Mouse (Mus musculus): ENCODE results near the gene Ubxn11. TPM values are rescaled to one million over a fixed set of nuclear protein-coding genes. Genes with fewer than 3 reads are reported as not detected.

The Ubxn11 gene
- polyA plus RNA-seq, 1 experiment from 2014 or later, result 11.5 TPM

- no peak overlapping the region for H3K9ac ChIP-seq
- peaks cover 2% of the 10 kb centered on the region; the same call in 1 of the 2 replicates for H3K4me1 ChIP-seq
- no peak overlapping the region for H3K4me3 ChIP-seq
- no peaks in the 10 kb centered on the region for H3K36me3 ChIP-seq
- WGBS, result 74% methylated on average over 4 of the region's 4 CpGs
- H3K4me2 ChIP-seq (replicated peaks), result no peak overlapping the region
- no peak for ATAC-seq (ENCODE audit: insufficient number of reproducible peaks, insufficient read depth, low FRiP score, low TSS enrichment)
- H3K27ac ChIP-seq, result no peak overlapping the region
- no peaks in the 10 kb centered on the region for H3K9me3 ChIP-seq
- no peaks in the 10 kb centered on the region for H3K27me3 ChIP-seq
Measured at GRCm38 (mm10) chr4:134120916-134121315, 18.5 kb downstream of the Ubxn11 start.

DNA sequence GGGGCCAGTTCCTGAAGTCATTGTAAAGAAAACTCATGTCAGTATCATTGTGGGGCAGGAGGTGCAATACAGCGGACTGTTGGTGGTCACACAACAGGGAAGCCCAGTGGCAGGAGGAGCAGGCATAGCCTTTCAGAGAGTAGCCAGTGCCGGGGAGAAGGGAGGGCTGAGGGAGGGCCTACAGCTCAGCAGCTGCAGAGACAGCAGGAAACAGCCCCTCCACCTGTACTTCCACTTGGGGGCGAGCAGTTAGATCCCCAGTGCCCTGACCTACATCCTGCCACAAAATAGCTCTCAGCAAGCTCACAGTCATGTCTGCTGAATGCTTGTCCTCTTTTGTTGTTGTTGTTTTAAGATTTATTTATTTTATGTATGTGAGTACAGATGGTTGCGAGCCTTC is 19.2 kb downstream of the Ubxn11 start:
- Histone ChIP-seq H3K4me2 (replicated peaks) (no peak overlapping the region), H3K27ac (no peak overlapping the region), H3K9me3 (no peaks in the 10 kb centered on the region), H3K4me3 (no peak overlapping the region), H3K27me3 (no peaks in the 10 kb centered on the region), H3K4me1 (peaks cover 3% of the 10 kb centered on the region; the same call in 1 of the 2 replicates), H3K36me3 (no peaks in the 10 kb centered on the region), H3K9ac (no peak overlapping the region)
- ATAC-seq (ENCODE audit: insufficient number of reproducible peaks, insufficient read depth, low FRiP score, low TSS enrichment), result no peak
- WGBS, result 36% methylated on average over 4 of the region's 4 CpGs

GRCm38 (mm10) chr4:134122281-134122680 is 19.9 kb downstream of the Ubxn11 start:
- Histone ChIP-seq H3K27me3 (no peaks in the 10 kb centered on the region), H3K36me3 (0 out of 2 replicates have a peak, but pooled peaks cover 2% of the 10 kb centered on the region), H3K4me3 (no peak overlapping the region), H3K9me3 (no peaks in the 10 kb centered on the region), H3K4me2 (replicated peaks) (no peak overlapping the region), H3K9ac (no peak overlapping the region), H3K4me1 (peaks cover 10% of the 10 kb centered on the region), H3K27ac (no peak overlapping the region)
- no peak for ATAC-seq (ENCODE audit: insufficient number of reproducible peaks, insufficient read depth, low FRiP score, low TSS enrichment)
- 34% methylated on average over 3 of the region's 3 CpGs for WGBS

- Histone ChIP-seq H3K4me1 (peaks cover 16% of the 10 kb centered on the region), H3K27me3 (no peaks in the 10 kb centered on the region), H3K27ac (no peak overlapping the region), H3K4me2 (replicated peaks) (no peak overlapping the region), H3K9ac (no peak overlapping the region), H3K4me3 (no peak overlapping the region), H3K9me3 (no peaks in the 10 kb centered on the region), H3K36me3 (0 out of 2 replicates have a peak, but pooled peaks cover 2% of the 10 kb centered on the region)
- ATAC-seq (ENCODE audit: insufficient number of reproducible peaks, insufficient read depth, low FRiP score, low TSS enrichment), result no peak
- 95% methylated on average over 6 of the region's 6 CpGs for WGBS
Measured at GRCm38 (mm10) chr4:134123147-134123546, 20.8 kb downstream of the Ubxn11 start.

GRCm38 (mm10) chr4:134123680-134124551 is 21.5 kb downstream of the Ubxn11 start:
- H3K36me3 ChIP-seq, result 0 out of 2 replicates have a peak, but pooled peaks cover 2% of the 10 kb centered on the region
- no peak overlapping the region; the same call in 1 of the 2 replicates for H3K9ac ChIP-seq
- no peak overlapping the region for H3K27ac ChIP-seq
- peaks cover 15% of the 10 kb centered on the region for H3K4me1 ChIP-seq
- ATAC-seq (ENCODE audit: insufficient number of reproducible peaks, insufficient read depth, low FRiP score, low TSS enrichment), result no peak
- H3K9me3 ChIP-seq, result no peaks in the 10 kb centered on the region
- no peak overlapping the region for H3K4me3 ChIP-seq
- H3K4me2 ChIP-seq (replicated peaks), result no peak overlapping the region
- no peaks in the 10 kb centered on the region for H3K27me3 ChIP-seq
- WGBS, result 30% methylated on average over 17 of the region's 17 CpGs

DNA sequence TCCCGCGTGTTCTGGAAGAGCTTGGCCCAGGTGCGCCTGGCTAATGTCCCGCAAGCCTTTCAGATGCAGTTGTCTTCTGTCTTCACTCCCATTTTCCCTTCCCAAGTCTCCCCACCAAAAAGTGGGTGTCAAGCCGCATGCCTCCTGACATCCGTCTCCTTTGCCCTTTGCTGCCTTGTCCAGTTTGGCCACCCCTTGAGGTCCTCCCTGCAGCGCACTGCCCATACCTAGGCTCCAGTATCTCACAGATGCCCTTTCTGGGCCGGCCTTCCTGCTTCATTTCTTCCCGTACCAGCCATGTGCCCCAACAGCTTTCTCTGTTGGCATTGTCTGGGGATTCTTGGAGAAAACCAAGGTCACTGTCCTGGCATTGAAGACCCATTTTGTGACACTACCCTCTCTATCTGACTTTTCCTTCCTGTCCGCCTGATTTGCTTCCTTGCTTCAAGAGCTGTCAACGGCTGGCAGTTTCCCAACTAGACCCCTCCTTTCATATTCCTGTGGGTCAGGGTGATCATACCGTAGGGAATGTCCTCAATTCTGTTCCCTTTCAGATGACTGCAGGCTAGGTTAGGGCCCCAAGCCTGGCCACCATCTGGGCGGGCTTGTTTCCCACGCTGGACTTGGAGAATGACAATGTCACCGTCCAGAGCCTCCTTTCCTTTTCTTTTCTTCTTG is 23.2 kb downstream of the Ubxn11 start:
- H3K4me3 ChIP-seq, result no peak overlapping the region

GRCm38 (mm10) chr4:134126300-134127120 is 24.1 kb downstream of the Ubxn11 start:
- 0 out of 2 replicates have a peak overlapping the region, but pooled peaks have one; percentile 84 for H3K4me2 ChIP-seq (replicated peaks)
- H3K27ac ChIP-seq, result no peak overlapping the region
- H3K27me3 ChIP-seq, result no peaks in the 10 kb centered on the region
- 0 out of 2 replicates have a peak overlapping the region, but pooled peaks have one; percentile 9 for H3K9ac ChIP-seq
- peaks cover 22% of the 10 kb centered on the region for H3K4me1 ChIP-seq
- ATAC-seq (ENCODE audit: insufficient number of reproducible peaks, insufficient read depth, low FRiP score, low TSS enrichment), result no peak
- no peaks in the 10 kb centered on the region for H3K9me3 ChIP-seq
- H3K36me3 ChIP-seq, result peaks cover 13% of the 10 kb centered on the region; the same call in 1 of the 2 replicates
- H3K4me3 ChIP-seq, result no peak overlapping the region
- WGBS, result 86% methylated on average over 21 of the region's 21 CpGs

More for the DNA sequence above, 23.2 kb downstream of the Ubxn11 start:
- ATAC-seq (ENCODE audit: insufficient number of reproducible peaks, insufficient read depth, low FRiP score, low TSS enrichment), result no peak
- WGBS, result 89% methylated on average over 15 of the region's 15 CpGs
- Histone ChIP-seq H3K36me3 (peaks cover 4% of the 10 kb centered on the region; the same call in 1 of the 2 replicates), H3K27me3 (no peaks in the 10 kb centered on the region), H3K4me1 (peaks cover 22% of the 10 kb centered on the region), H3K9ac (no peak overlapping the region), H3K9me3 (no peaks in the 10 kb centered on the region), H3K27ac (no peak overlapping the region), H3K4me2 (replicated peaks) (no peak overlapping the region)

DNA sequence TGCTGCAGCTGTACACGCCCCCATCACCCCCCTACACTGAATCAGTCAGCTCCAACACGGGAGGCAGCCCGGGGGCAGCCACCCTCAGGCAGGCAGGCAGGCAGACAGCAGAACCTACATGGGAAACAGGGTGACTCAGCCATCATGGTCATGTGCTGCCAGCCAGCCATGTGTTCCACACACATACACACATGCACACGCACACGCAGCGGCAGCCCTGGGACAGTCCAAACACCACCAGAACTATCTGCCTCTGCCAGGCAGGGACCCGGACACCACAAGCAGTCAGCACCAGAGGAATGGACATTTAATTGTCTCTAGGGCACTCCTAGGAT is 24.7 kb downstream of the Ubxn11 start:
- no peaks in the 10 kb centered on the region for H3K27me3 ChIP-seq
- H3K9ac ChIP-seq, result no peak overlapping the region; the same call in 1 of the 2 replicates
- peaks cover 14% of the 10 kb centered on the region; the same call in 1 of the 2 replicates for H3K36me3 ChIP-seq
- peaks cover 22% of the 10 kb centered on the region for H3K4me1 ChIP-seq
- no peak for ATAC-seq (ENCODE audit: insufficient number of reproducible peaks, insufficient read depth, low FRiP score, low TSS enrichment)
- 0 out of 2 replicates have a peak overlapping the region, but pooled peaks have one; percentile 1 for H3K4me3 ChIP-seq
- H3K27ac ChIP-seq, result no peak overlapping the region
- H3K9me3 ChIP-seq, result no peaks in the 10 kb centered on the region
- WGBS, result 90% methylated on average over 7 of the region's 7 CpGs
- peak overlapping the region; percentile 84; the same call in 1 of the 2 replicates for H3K4me2 ChIP-seq (replicated peaks)

DNA sequence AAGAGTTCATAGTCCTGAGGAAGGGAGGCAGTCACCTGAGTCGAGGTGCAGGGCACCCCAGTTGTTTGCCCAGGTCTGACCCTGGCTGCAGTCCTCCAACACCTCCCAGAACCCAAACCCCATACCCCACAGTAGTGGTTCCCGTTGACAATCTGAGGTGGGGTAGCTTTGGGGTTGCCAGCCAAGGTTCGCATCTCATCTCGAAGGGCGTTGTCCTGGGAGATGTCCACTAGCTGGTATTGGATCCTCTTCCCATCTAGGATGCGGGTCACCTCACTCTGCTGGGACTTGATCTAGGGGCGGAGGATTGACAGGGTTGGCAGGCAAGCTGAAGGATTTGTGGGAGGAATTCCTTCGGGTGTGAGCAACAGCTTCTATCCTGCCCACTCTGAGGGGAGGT is 25.4 kb downstream of the Ubxn11 start:
- Histone ChIP-seq H3K36me3 (peaks cover 20% of the 10 kb centered on the region; the same call in 1 of the 2 replicates), H3K27me3 (no peaks in the 10 kb centered on the region), H3K4me2 (replicated peaks) (peak overlapping the region; percentile 84), H3K9me3 (no peaks in the 10 kb centered on the region), H3K9ac (peak overlapping the region; percentile 83), H3K27ac (no peak overlapping the region), H3K4me1 (peaks cover 22% of the 10 kb centered on the region), H3K4me3 (peak overlapping the region; percentile 87)
- WGBS, result 56% methylated on average over 8 of the region's 8 CpGs
- no peak for ATAC-seq (ENCODE audit: insufficient number of reproducible peaks, insufficient read depth, low FRiP score, low TSS enrichment)

DNA sequence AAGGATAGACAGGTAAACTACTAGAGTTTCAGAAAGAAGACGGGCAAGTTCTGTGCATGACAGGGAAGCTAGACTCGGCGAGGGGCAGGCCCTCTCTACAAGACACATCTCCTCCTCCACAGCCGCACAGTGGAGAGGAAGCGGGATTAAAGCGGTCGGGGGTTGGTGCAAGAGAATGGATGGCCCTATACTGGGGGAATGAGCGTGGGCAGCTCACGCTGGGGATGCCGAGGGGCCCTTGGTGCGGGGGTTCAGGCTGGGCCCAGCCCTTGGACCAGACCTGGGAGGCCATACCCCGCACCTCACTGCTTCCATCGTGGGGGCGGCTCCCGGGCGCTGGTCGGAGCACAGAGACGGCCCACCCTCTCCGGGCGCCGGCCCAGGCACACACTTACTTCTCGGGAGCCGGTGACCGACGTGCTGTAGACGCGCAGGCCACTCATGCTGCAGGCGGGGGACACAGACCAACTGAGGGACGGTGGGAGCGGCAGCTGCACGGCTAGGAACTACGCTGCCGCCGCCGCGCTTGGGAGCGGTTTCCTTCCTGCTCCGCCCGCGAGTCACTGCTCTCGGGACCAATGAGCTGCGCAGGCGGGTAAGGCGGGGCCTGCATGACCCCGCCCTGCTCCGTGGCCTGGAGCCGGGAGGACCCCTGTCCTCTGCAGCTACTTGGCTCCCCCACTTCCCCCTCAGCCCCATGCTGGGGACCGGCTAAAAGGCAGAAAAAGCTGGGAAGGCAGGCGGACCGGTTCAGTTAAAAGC is 26.0 kb downstream of the Ubxn11 start, which contains the start of gene Sh3bgrl3:
Sh3bgrl3 (minus strand) TSS at position 569 of the 762 bp plus-strand sequence.
- H3K4me2 ChIP-seq (replicated peaks), result peak within 1 kb of the TSS; percentile 84
- H3K27me3 ChIP-seq, result no peaks in the 10 kb centered on the region
- H3K27ac ChIP-seq, result peak within 1 kb of the TSS; percentile 85
- peaks cover 20% of the 10 kb centered on the region; the same call in 1 of the 2 replicates for H3K36me3 ChIP-seq
- no peaks in the 10 kb centered on the region for H3K9me3 ChIP-seq
- peak within 1 kb of the TSS; percentile 83 for H3K9ac ChIP-seq
- peaks cover 22% of the 10 kb centered on the region for H3K4me1 ChIP-seq
- under 1% methylated on average over 49 of the region's 50 CpGs for WGBS
- peak; percentile 91 for ATAC-seq (ENCODE audit: insufficient number of reproducible peaks, insufficient read depth, low FRiP score, low TSS enrichment)
- H3K4me3 ChIP-seq, result peak within 1 kb of the TSS; percentile 87

Measured in embryonic facial prominence, embryonic 12.5 days (tissue).